Mouse (Mus musculus): ENCODE results near the gene Tex45.

GRCm38 (mm10) chr8:3480221-3480785 is 9.6 kb downstream of the Tex45 start:
- TF ChIP-seq POLR2A (IDR thresholded peaks at IDR 0.05; ENCODE audit: insufficient read length, low read depth) (no peak), MAX (IDR thresholded peaks at IDR 0.05; ENCODE audit: low read depth) (no peak), REST (IDR thresholded peaks at IDR 0.05; ENCODE audit: insufficient read depth, insufficient read length) (no peak), CEBPB (IDR thresholded peaks at IDR 0.05; ENCODE audit: insufficient read depth, poor library complexity, severe bottlenecking) (no peak), TCF12 (IDR thresholded peaks at IDR 0.05; ENCODE audit: insufficient read depth, poor library complexity, severe bottlenecking) (no peak)
